Mouse (Mus musculus) E14TG2a.4 (cell line): ENCODE measurements around the gene Tspan3.

Source experiments
- CTCF ChIP-seq: conservative IDR thresholded peaks from 2 replicates; pipeline ENCODE4 v1.5.1; 2014; ENCODE audit warnings: low read length
- NANOG ChIP-seq: IDR thresholded peaks from 2 replicates; pipeline ENCODE4 v1.6.1; 2014; ENCODE audit warnings: borderline replicate concordance, low read length, mixed read lengths

- TF ChIP-seq CTCF = no peak
- TF ChIP-seq NANOG = no peak
Measured at GRCm38 (mm10) chr9:56196921-56197320, 31.6 kb upstream of the Tspan3 start.
